Mouse (Mus musculus) bone marrow macrophage, adult 2 months (primary cell): ENCODE results near the gene Dst.

Experiments used
- CTCF ChIP-seq: IDR thresholded peaks from 2 replicates; pipeline ENCODE4 v1.5.1; 2012; ENCODE audit warnings: low read depth, mild to moderate bottlenecking, low read length, moderate library complexity
- POLR2A ChIP-seq: IDR thresholded peaks from 2 replicates; pipeline ENCODE4 v1.6.1; 2012; ENCODE audit warnings: mild to moderate bottlenecking, low read depth, low read length, borderline replicate concordance

- TF ChIP-seq POLR2A, result no peak
- no peak for TF ChIP-seq CTCF
Observed at GRCm38 (mm10) chr1:34060446-34060845, 152.4 kb downstream of the Dst start.
